Mouse (Mus musculus): ENCODE results near the gene Frem1.

DNA sequence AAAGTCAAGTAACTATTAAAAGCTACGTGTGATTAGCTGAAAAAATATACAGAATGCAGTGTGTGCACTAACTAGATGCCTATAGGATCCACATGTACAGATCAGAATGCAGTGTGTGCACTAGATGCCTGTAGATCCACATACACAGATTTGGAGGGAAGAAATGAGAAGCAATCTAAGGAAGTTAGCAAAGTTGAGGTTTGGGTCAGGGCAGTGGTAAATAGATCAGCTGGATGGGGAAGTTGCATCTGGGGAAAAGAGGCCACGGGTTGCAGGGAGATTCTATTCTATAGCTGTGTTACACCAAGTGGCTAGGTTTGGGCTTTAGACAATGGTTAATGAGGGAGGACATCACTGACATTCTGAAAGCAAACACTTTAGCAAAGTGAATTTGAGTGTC is 133.5 kb downstream of the Frem1 start:
- TF ChIP-seq EP300 (IDR thresholded peaks at IDR 0.05) (no peak), CTCF (IDR thresholded peaks at IDR 0.05) (no peak)

Measured in lung, postnatal 0 days (tissue).